Mouse (Mus musculus): ENCODE results near the gene Anks1. TPM values are rescaled to one million over a fixed set of nuclear protein-coding genes. Genes with fewer than 3 reads are reported as not detected.
A peak's percentile ranks its signal among the peaks of the same experiment; 100 is the strongest.

The Anks1 gene
- polyA plus RNA-seq, 1 experiment = 74.2 TPM

GRCm38 (mm10) chr17:28080045-28080816 lies 171.1 kb downstream of the Anks1 start, which contains the start of gene Tcp11:
Tcp11 (minus strand) TSS chr17:28080639.
- no peak for TF ChIP-seq CTCF (IDR thresholded peaks at IDR 0.05; ENCODE audit: borderline replicate concordance, insufficient read depth, low read depth, low read length)
- no peak for TF ChIP-seq POLR2A (IDR thresholded peaks at IDR 0.05; ENCODE audit: borderline replicate concordance, insufficient read depth, low read length)
- H3K27me3 ChIP-seq (ENCODE audit: control insufficient read depth, insufficient read depth, low read length) = peaks cover 1% of the 10 kb centered on the region; the same call in 1 of the 2 replicates
- H3K4me1 ChIP-seq (ENCODE audit: control insufficient read depth, insufficient read depth, low read length) = no peaks in the 10 kb centered on the region
- DNase-seq = no peak
- no peak within 1 kb of the TSS for H3K27ac ChIP-seq (ENCODE audit: insufficient read depth, low read length)
- 2% methylated on average over 53 of the region's 57 CpGs for WGBS
- peak within 1 kb of the TSS; percentile 54 for H3K4me3 ChIP-seq (replicated peaks; ENCODE audit: insufficient read depth, low read depth, low read length)

GRCm38 (mm10) chr17:28080817-28081165 lies 171.7 kb downstream of the Anks1 start:
- Histone ChIP-seq H3K27ac (ENCODE audit: insufficient read depth, low read length) (no peak overlapping the region), H3K4me3 (replicated peaks; ENCODE audit: insufficient read depth, low read depth, low read length) (no peak overlapping the region), H3K4me1 (ENCODE audit: control insufficient read depth, insufficient read depth, low read length) (no peaks in the 10 kb centered on the region), H3K27me3 (ENCODE audit: control insufficient read depth, insufficient read depth, low read length) (peaks cover 1% of the 10 kb centered on the region; the same call in 1 of the 2 replicates)
- no peak for DNase-seq
- TF ChIP-seq POLR2A (IDR thresholded peaks at IDR 0.05; ENCODE audit: borderline replicate concordance, insufficient read depth, low read length) (no peak), CTCF (IDR thresholded peaks at IDR 0.05; ENCODE audit: borderline replicate concordance, insufficient read depth, low read depth, low read length) (no peak)
- 12% methylated on average over 9 of the region's 9 CpGs for WGBS

- peaks cover 1% of the 10 kb centered on the region; the same call in 1 of the 2 replicates for H3K27me3 ChIP-seq (ENCODE audit: control insufficient read depth, insufficient read depth, low read length)
- no peaks in the 10 kb centered on the region for H3K4me1 ChIP-seq (ENCODE audit: control insufficient read depth, insufficient read depth, low read length)
- WGBS = 47% methylated on average over 9 of the region's 9 CpGs
- peak in 1 of 2 experiments; percentile 48 for DNase-seq
- H3K27ac ChIP-seq (ENCODE audit: insufficient read depth, low read length) = no peak overlapping the region
- H3K4me3 ChIP-seq (replicated peaks; ENCODE audit: insufficient read depth, low read depth, low read length) = no peak overlapping the region
- TF ChIP-seq POLR2A (IDR thresholded peaks at IDR 0.05; ENCODE audit: borderline replicate concordance, insufficient read depth, low read length) (no peak), CTCF (IDR thresholded peaks at IDR 0.05; ENCODE audit: borderline replicate concordance, insufficient read depth, low read depth, low read length) (peak; percentile 56)
Measured at GRCm38 (mm10) chr17:28081385-28081784, 172.3 kb downstream of the Anks1 start.

- Histone ChIP-seq H3K27me3 (ENCODE audit: control insufficient read depth, insufficient read depth, low read length) (peaks cover 1% of the 10 kb centered on the region; the same call in 1 of the 2 replicates), H3K4me3 (replicated peaks; ENCODE audit: insufficient read depth, low read depth, low read length) (no peak overlapping the region), H3K4me1 (ENCODE audit: control insufficient read depth, insufficient read depth, low read length) (no peaks in the 10 kb centered on the region), H3K27ac (ENCODE audit: insufficient read depth, low read length) (no peak overlapping the region)
- no peak for TF ChIP-seq CTCF (IDR thresholded peaks at IDR 0.05; ENCODE audit: borderline replicate concordance, insufficient read depth, low read depth, low read length)
- no peak for TF ChIP-seq POLR2A (IDR thresholded peaks at IDR 0.05; ENCODE audit: borderline replicate concordance, insufficient read depth, low read length)
- no peak for DNase-seq
- 93% methylated on average over 7 of the region's 7 CpGs for WGBS
Measured at GRCm38 (mm10) chr17:28081856-28082255, 172.8 kb downstream of the Anks1 start.

- WGBS = 84% methylated on average over 13 of the region's 13 CpGs
- Histone ChIP-seq H3K4me3 (replicated peaks; ENCODE audit: insufficient read depth, low read depth, low read length) (no peak overlapping the region), H3K27ac (ENCODE audit: insufficient read depth, low read length) (no peak overlapping the region), H3K27me3 (ENCODE audit: control insufficient read depth, insufficient read depth, low read length) (peaks cover 1% of the 10 kb centered on the region; the same call in 1 of the 2 replicates), H3K4me1 (ENCODE audit: control insufficient read depth, insufficient read depth, low read length) (no peaks in the 10 kb centered on the region)
- DNase-seq = no peak
- TF ChIP-seq CTCF (IDR thresholded peaks at IDR 0.05; ENCODE audit: borderline replicate concordance, insufficient read depth, low read depth, low read length) = no peak
- TF ChIP-seq POLR2A (IDR thresholded peaks at IDR 0.05; ENCODE audit: borderline replicate concordance, insufficient read depth, low read length) = no peak
Measured at GRCm38 (mm10) chr17:28082863-28083262, 173.8 kb downstream of the Anks1 start.

- no peak for TF ChIP-seq POLR2A (IDR thresholded peaks at IDR 0.05; ENCODE audit: borderline replicate concordance, insufficient read depth, low read length)
- H3K4me3 ChIP-seq (replicated peaks; ENCODE audit: insufficient read depth, low read depth, low read length) = no peak overlapping the region
- H3K27ac ChIP-seq (ENCODE audit: insufficient read depth, low read length) = no peak overlapping the region
- 40% methylated on average over 22 of the region's 22 CpGs for WGBS
- peaks cover 1% of the 10 kb centered on the region; the same call in 1 of the 2 replicates for H3K27me3 ChIP-seq (ENCODE audit: control insufficient read depth, insufficient read depth, low read length)
- no peaks in the 10 kb centered on the region for H3K4me1 ChIP-seq (ENCODE audit: control insufficient read depth, insufficient read depth, low read length)
- DNase-seq = no peak
Measured at GRCm38 (mm10) chr17:28084395-28084905, 175.3 kb downstream of the Anks1 start.

GRCm38 (mm10) chr17:28084964-28085363 lies 175.9 kb downstream of the Anks1 start:
- no peak overlapping the region for H3K27ac ChIP-seq (ENCODE audit: insufficient read depth, low read length)
- no peaks in the 10 kb centered on the region for H3K4me1 ChIP-seq (ENCODE audit: control insufficient read depth, insufficient read depth, low read length)
- TF ChIP-seq POLR2A (IDR thresholded peaks at IDR 0.05; ENCODE audit: borderline replicate concordance, insufficient read depth, low read length) (no peak), CTCF (IDR thresholded peaks at IDR 0.05; ENCODE audit: borderline replicate concordance, insufficient read depth, low read depth, low read length) (peak; percentile 91)
- 2% methylated on average over 16 of the region's 16 CpGs for WGBS
- peaks cover 1% of the 10 kb centered on the region; the same call in 1 of the 2 replicates for H3K27me3 ChIP-seq (ENCODE audit: control insufficient read depth, insufficient read depth, low read length)
- H3K4me3 ChIP-seq (replicated peaks; ENCODE audit: insufficient read depth, low read depth, low read length) = no peak overlapping the region
- DNase-seq = peak; percentile 78 to 86

- no peak for DNase-seq
- no peaks in the 10 kb centered on the region for H3K4me1 ChIP-seq (ENCODE audit: control insufficient read depth, insufficient read depth, low read length)
- H3K27ac ChIP-seq (ENCODE audit: insufficient read depth, low read length) = no peak overlapping the region
- no peaks in the 10 kb centered on the region for H3K27me3 ChIP-seq (ENCODE audit: control insufficient read depth, insufficient read depth, low read length)
- WGBS = 59% methylated on average over 5 of the region's 5 CpGs
- H3K4me3 ChIP-seq (replicated peaks; ENCODE audit: insufficient read depth, low read depth, low read length) = no peak overlapping the region
- no peak for TF ChIP-seq CTCF (IDR thresholded peaks at IDR 0.05; ENCODE audit: borderline replicate concordance, insufficient read depth, low read depth, low read length)
Measured at GRCm38 (mm10) chr17:28087430-28087829, 178.3 kb downstream of the Anks1 start.
